Mouse (Mus musculus) stomach, postnatal 0 days (tissue): ENCODE measurements at regions not wholly inside any gene's neighbourhood (a gene's known extent, or its start where the extent isn't known, plus 50 kb on each side); places are given as distances from the start of the nearest gene placed in this dataset.

Source experiments
- ATAC-seq: fragments of 200-750 bp; cut with Nextera tagmentation; 2 replicates; pipeline ENCODE4 v1.8.0; 2017; ENCODE audit not compliant: low FRiP score, low TSS enrichment
- DNase-seq: peaks from one replicate; pipeline ENCODE4 v3.0.0-alpha.2; 2016; ENCODE audit warnings: low spot score
- H3K27ac ChIP-seq: fragments of 300-500 bp; sonication (generic); replicated peaks from 2 replicates; pipeline ENCODE4 v1.5.1; 2014; ENCODE audit warnings: mild to moderate bottlenecking, control low read depth
- H3K27me3 ChIP-seq: fragments of 300-500 bp; sonication (generic); 2 replicates; pipeline ENCODE4 v1.6.1; 2014; ENCODE audit warnings: low read length; ENCODE audit not compliant: control insufficient read depth, insufficient read depth
- H3K36me3 ChIP-seq: fragments of 300-500 bp; sonication (generic); 2 replicates; pipeline ENCODE4 v1.6.1; 2014; ENCODE audit warnings: low read length, mixed read lengths; ENCODE audit not compliant: control insufficient read depth, insufficient read depth
- H3K4me1 ChIP-seq: fragments of 300-500 bp; sonication (generic); replicated peaks from 2 replicates; pipeline ENCODE4 v1.6.1; 2014; ENCODE audit warnings: antibody characterized with exemption; ENCODE audit not compliant: control insufficient read depth, insufficient read depth
- H3K4me2 ChIP-seq: fragments of 300-500 bp; sonication (generic); replicated peaks from 2 replicates; pipeline ENCODE4 v1.6.1; 2014; ENCODE audit warnings: low read depth, mild to moderate bottlenecking, control low read depth, moderate library complexity
- H3K4me3 ChIP-seq: fragments of 300-500 bp; sonication (generic); 2 replicates; pipeline ENCODE4 v1.5.1; 2014; ENCODE audit warnings: low read depth, low read length, control low read depth
- H3K9ac ChIP-seq: fragments of 300-500 bp; sonication (generic); 2 replicates; pipeline ENCODE4 v1.6.1; 2014; ENCODE audit warnings: mild to moderate bottlenecking, low read length, control low read depth, mixed read lengths
- H3K9me3 ChIP-seq: fragments of 300-500 bp; sonication (generic); 2 replicates; pipeline ENCODE4 v1.6.1; 2016; ENCODE audit warnings: low read length; ENCODE audit not compliant: control insufficient read depth
- CTCF ChIP-seq: IDR thresholded peaks from 2 replicates; pipeline ENCODE4 v1.5.1; 2016; ENCODE audit warnings: antibody characterized with exemption, low read depth, mild to moderate bottlenecking, moderate library complexity
- EP300 ChIP-seq: optimal IDR thresholded peaks from 2 replicates; pipeline ENCODE3; 2016; ENCODE audit warnings: antibody characterized with exemption
- WGBS: fragments of 180-500 bp; shearing (Covaris S2); extraction: QIAGEN DNeasy Blood & Tissue Kit; methylation state at CpG from one replicate; pipeline ENCODE4 v1.1.7; 2014; 5-methylcytosine and 5-hydroxymethylcytosine counted together

GRCm38 (mm10) chr4:124086801-124087200 lies 169.0 kb upstream of the 4930535I16Rik start:
- no peak overlapping the region for H3K4me2 ChIP-seq
- no peaks in the 10 kb centered on the region for H3K27me3 ChIP-seq
- H3K4me3 ChIP-seq: no peak overlapping the region
- WGBS: 84% methylated on average over 7 of the region's 7 CpGs
- ATAC-seq (no peak), DNase-seq (no peak)
- TF ChIP-seq EP300: no peak
- TF ChIP-seq CTCF: no peak
- no peaks in the 10 kb centered on the region for H3K36me3 ChIP-seq
- no peaks in the 10 kb centered on the region for H3K9me3 ChIP-seq
- no peak overlapping the region for H3K9ac ChIP-seq
- no peaks in the 10 kb centered on the region for H3K4me1 ChIP-seq
- no peak overlapping the region for H3K27ac ChIP-seq

- WGBS: 74% methylated on average over 7 of the region's 7 CpGs
- Histone ChIP-seq H3K27ac (no peak overlapping the region), H3K4me2 (no peak overlapping the region), H3K9ac (no peak overlapping the region), H3K4me3 (no peak overlapping the region), H3K4me1 (no peaks in the 10 kb centered on the region), H3K27me3 (no peaks in the 10 kb centered on the region), H3K36me3 (no peaks in the 10 kb centered on the region), H3K9me3 (no peaks in the 10 kb centered on the region)
- TF ChIP-seq CTCF (no peak), EP300 (no peak)
- DNase-seq (no peak), ATAC-seq (no peak)
Observed at GRCm38 (mm10) chr4:124086254-124086653, 168.4 kb upstream of the 4930535I16Rik start.

- no peak overlapping the region for H3K4me2 ChIP-seq
- WGBS: 61% methylated on average over 3 of the region's 3 CpGs
- H3K27me3 ChIP-seq: no peaks in the 10 kb centered on the region
- no peak overlapping the region; the same call in 1 of the 2 replicates for H3K27ac ChIP-seq
- ATAC-seq (0 out of 2 replicates have a peak, but pooled peaks have one; percentile 21), DNase-seq (peak; percentile 20)
- no peaks in the 10 kb centered on the region for H3K4me1 ChIP-seq
- H3K4me3 ChIP-seq: no peak overlapping the region
- H3K36me3 ChIP-seq: no peaks in the 10 kb centered on the region
- no peak overlapping the region for H3K9ac ChIP-seq
- no peaks in the 10 kb centered on the region for H3K9me3 ChIP-seq
- TF ChIP-seq CTCF (no peak), EP300 (no peak)
Observed at GRCm38 (mm10) chr4:124079603-124080002, 161.8 kb upstream of the 4930535I16Rik start.

GRCm38 (mm10) chr4:124075551-124075950 lies 157.7 kb upstream of the 4930535I16Rik start:
- H3K27ac ChIP-seq: no peak overlapping the region
- TF ChIP-seq CTCF (no peak), EP300 (no peak)
- H3K36me3 ChIP-seq: no peaks in the 10 kb centered on the region
- no peak for DNase-seq
- H3K9me3 ChIP-seq: no peaks in the 10 kb centered on the region
- H3K9ac ChIP-seq: no peak overlapping the region
- H3K27me3 ChIP-seq: no peaks in the 10 kb centered on the region
- no peak for ATAC-seq
- 54% methylated on average over 5 of the region's 5 CpGs for WGBS
- H3K4me3 ChIP-seq: no peak overlapping the region
- H3K4me1 ChIP-seq: no peaks in the 10 kb centered on the region
- no peak overlapping the region for H3K4me2 ChIP-seq

GRCm38 (mm10) chr4:124073646-124074045 lies 155.8 kb upstream of the 4930535I16Rik start:
- Histone ChIP-seq H3K36me3 (no peaks in the 10 kb centered on the region), H3K9ac (no peak overlapping the region), H3K27me3 (no peaks in the 10 kb centered on the region), H3K4me1 (no peaks in the 10 kb centered on the region), H3K9me3 (no peaks in the 10 kb centered on the region), H3K4me2 (no peak overlapping the region), H3K4me3 (no peak overlapping the region), H3K27ac (no peak overlapping the region)
- no peak for DNase-seq
- TF ChIP-seq CTCF (no peak), EP300 (no peak)
- no peak for ATAC-seq
- 60% methylated on average over 1 of the region's 1 CpGs for WGBS

- H3K27ac ChIP-seq: no peak overlapping the region
- H3K4me3 ChIP-seq: no peak overlapping the region
- H3K4me2 ChIP-seq: no peak overlapping the region
- ATAC-seq (no peak), DNase-seq (no peak)
- H3K36me3 ChIP-seq: no peaks in the 10 kb centered on the region
- H3K27me3 ChIP-seq: no peaks in the 10 kb centered on the region
- no peaks in the 10 kb centered on the region for H3K9me3 ChIP-seq
- no peak overlapping the region for H3K9ac ChIP-seq
- 80% methylated on average over 3 of the region's 3 CpGs for WGBS
- H3K4me1 ChIP-seq: no peaks in the 10 kb centered on the region
- TF ChIP-seq EP300 (no peak), CTCF (no peak)
Observed at GRCm38 (mm10) chr4:124064601-124065000, 146.8 kb upstream of the 4930535I16Rik start.
